Mouse (Mus musculus): Measurements from ENCODE around the gene Ell. TPM values are rescaled to one million over a fixed set of nuclear protein-coding genes. Genes with fewer than 3 reads are reported as not detected.
A peak's percentile ranks its signal among the peaks of the same experiment; 100 is the strongest.

Ell gene
- polyA plus RNA-seq, 1 experiment from 2014 or later: 11.6 TPM

- 6% methylated on average over 82 of the region's 82 CpGs for WGBS
- ATAC-seq (ENCODE audit: extremely low read depth, insufficient number of reproducible peaks, low FRiP score, low TSS enrichment): no peak
- H3K36me3 ChIP-seq: peaks cover 54% of the 10 kb centered on the region
- no peaks in the 10 kb centered on the region for H3K9me3 ChIP-seq
- no peaks in the 10 kb centered on the region; the same call in 1 of the 2 replicates for H3K27me3 ChIP-seq (replicated peaks)
- H3K4me3 ChIP-seq: peak overlapping the region; percentile 75
- peak overlapping the region; percentile 87 for H3K9ac ChIP-seq
- H3K4me1 ChIP-seq: peaks cover 77% of the 10 kb centered on the region
- peak overlapping the region; percentile 93 for H3K27ac ChIP-seq (replicated peaks)
- H3K4me2 ChIP-seq: peak overlapping the region; percentile 97
Observed at GRCm38 (mm10) chr8:70594621-70595564, 55.6 kb downstream of the Ell start.

- no peaks in the 10 kb centered on the region; the same call in 1 of the 2 replicates for H3K27me3 ChIP-seq (replicated peaks)
- no peak overlapping the region for H3K27ac ChIP-seq (replicated peaks)
- peak overlapping the region; percentile 75 for H3K4me3 ChIP-seq
- WGBS: 91% methylated on average over 12 of the region's 12 CpGs
- H3K9me3 ChIP-seq: no peaks in the 10 kb centered on the region
- H3K9ac ChIP-seq: peak overlapping the region; percentile 87; the same call in 1 of the 2 replicates
- H3K4me1 ChIP-seq: peaks cover 86% of the 10 kb centered on the region
- peaks cover 46% of the 10 kb centered on the region for H3K36me3 ChIP-seq
- no peak for ATAC-seq (ENCODE audit: extremely low read depth, insufficient number of reproducible peaks, low FRiP score, low TSS enrichment)
- H3K4me2 ChIP-seq: peak overlapping the region; percentile 97
Observed at GRCm38 (mm10) chr8:70595811-70596210, 56.6 kb downstream of the Ell start.

GRCm38 (mm10) chr8:70596216-70596615 is 57.0 kb downstream of the Ell start:
- no peak overlapping the region for H3K9ac ChIP-seq
- no peaks in the 10 kb centered on the region for H3K9me3 ChIP-seq
- H3K4me3 ChIP-seq: no peak overlapping the region
- 93% methylated on average over 18 of the region's 18 CpGs for WGBS
- no peak overlapping the region for H3K27ac ChIP-seq (replicated peaks)
- peaks cover 42% of the 10 kb centered on the region for H3K36me3 ChIP-seq
- ATAC-seq (ENCODE audit: extremely low read depth, insufficient number of reproducible peaks, low FRiP score, low TSS enrichment): no peak
- 0 out of 2 replicates have a peak overlapping the region, but pooled peaks have one; percentile 97 for H3K4me2 ChIP-seq
- H3K4me1 ChIP-seq: peaks cover 89% of the 10 kb centered on the region
- no peaks in the 10 kb centered on the region; the same call in 1 of the 2 replicates for H3K27me3 ChIP-seq (replicated peaks)

- Histone ChIP-seq H3K4me1 (peaks cover 88% of the 10 kb centered on the region), H3K4me2 (peak overlapping the region; percentile 76), H3K9me3 (no peaks in the 10 kb centered on the region), H3K27ac (replicated peaks) (no peak overlapping the region), H3K4me3 (peak overlapping the region; percentile 62), H3K9ac (peak overlapping the region; percentile 87; the same call in 1 of the 2 replicates), H3K36me3 (peaks cover 38% of the 10 kb centered on the region), H3K27me3 (replicated peaks) (no peaks in the 10 kb centered on the region; the same call in 1 of the 2 replicates)
- WGBS: 87% methylated on average over 17 of the region's 17 CpGs
- no peak for ATAC-seq (ENCODE audit: extremely low read depth, insufficient number of reproducible peaks, low FRiP score, low TSS enrichment)
Observed at GRCm38 (mm10) chr8:70596775-70597416, 57.6 kb downstream of the Ell start.

- ATAC-seq (ENCODE audit: extremely low read depth, insufficient number of reproducible peaks, low FRiP score, low TSS enrichment): no peak
- Histone ChIP-seq H3K4me3 (peak overlapping the region; percentile 62), H3K9ac (peak overlapping the region; percentile 87), H3K4me2 (peak overlapping the region; percentile 76), H3K36me3 (peaks cover 43% of the 10 kb centered on the region), H3K4me1 (peaks cover 83% of the 10 kb centered on the region), H3K9me3 (no peaks in the 10 kb centered on the region), H3K27ac (replicated peaks) (peak overlapping the region; percentile 38), H3K27me3 (replicated peaks) (no peaks in the 10 kb centered on the region; the same call in 1 of the 2 replicates)
- 12% methylated on average over 68 of the region's 68 CpGs for WGBS
Observed at GRCm38 (mm10) chr8:70597417-70598272, 58.4 kb downstream of the Ell start.

- H3K9ac ChIP-seq: peak overlapping the region; percentile 87
- 5% methylated on average over 29 of the region's 29 CpGs for WGBS
- H3K27ac ChIP-seq (replicated peaks): peak overlapping the region; percentile 38
- ATAC-seq (ENCODE audit: extremely low read depth, insufficient number of reproducible peaks, low FRiP score, low TSS enrichment): no peak
- H3K27me3 ChIP-seq (replicated peaks): no peaks in the 10 kb centered on the region; the same call in 1 of the 2 replicates
- peaks cover 77% of the 10 kb centered on the region for H3K4me1 ChIP-seq
- peak overlapping the region; percentile 76 for H3K4me2 ChIP-seq
- H3K36me3 ChIP-seq: peaks cover 49% of the 10 kb centered on the region
- peak overlapping the region; percentile 62 for H3K4me3 ChIP-seq
- H3K9me3 ChIP-seq: no peaks in the 10 kb centered on the region
Observed at GRCm38 (mm10) chr8:70598283-70598682, 59.0 kb downstream of the Ell start.

- Histone ChIP-seq H3K9ac (peak overlapping the region; percentile 87), H3K36me3 (peaks cover 53% of the 10 kb centered on the region), H3K4me1 (peaks cover 73% of the 10 kb centered on the region), H3K27ac (replicated peaks) (0 out of 2 replicates have a peak overlapping the region, but pooled peaks have one; percentile 17), H3K4me3 (peak overlapping the region; percentile 62), H3K27me3 (replicated peaks) (no peaks in the 10 kb centered on the region; the same call in 1 of the 2 replicates), H3K4me2 (peak overlapping the region; percentile 76), H3K9me3 (no peaks in the 10 kb centered on the region)
- no peak for ATAC-seq (ENCODE audit: extremely low read depth, insufficient number of reproducible peaks, low FRiP score, low TSS enrichment)
- 24% methylated on average over 10 of the region's 10 CpGs for WGBS
Observed at GRCm38 (mm10) chr8:70598722-70599121, 59.5 kb downstream of the Ell start.

GRCm38 (mm10) chr8:70599507-70600290 is 60.4 kb downstream of the Ell start:
- H3K4me1 ChIP-seq: peaks cover 70% of the 10 kb centered on the region
- no peak overlapping the region for H3K4me3 ChIP-seq
- no peaks in the 10 kb centered on the region; the same call in 1 of the 2 replicates for H3K27me3 ChIP-seq (replicated peaks)
- H3K9me3 ChIP-seq: no peaks in the 10 kb centered on the region
- H3K36me3 ChIP-seq: peaks cover 54% of the 10 kb centered on the region
- no peak overlapping the region for H3K27ac ChIP-seq (replicated peaks)
- WGBS: 82% methylated on average over 12 of the region's 12 CpGs
- no peak overlapping the region for H3K4me2 ChIP-seq
- no peak overlapping the region for H3K9ac ChIP-seq
- ATAC-seq (ENCODE audit: extremely low read depth, insufficient number of reproducible peaks, low FRiP score, low TSS enrichment): no peak

- peak overlapping the region; percentile 71 for H3K27ac ChIP-seq (replicated peaks)
- H3K27me3 ChIP-seq (replicated peaks): no peaks in the 10 kb centered on the region; the same call in 1 of the 2 replicates
- peaks cover 49% of the 10 kb centered on the region for H3K36me3 ChIP-seq
- no peak for ATAC-seq (ENCODE audit: extremely low read depth, insufficient number of reproducible peaks, low FRiP score, low TSS enrichment)
- H3K4me2 ChIP-seq: peak overlapping the region; percentile 65
- peak overlapping the region; percentile 30 for H3K4me3 ChIP-seq
- peak overlapping the region; percentile 64 for H3K9ac ChIP-seq
- WGBS: 20% methylated on average over 10 of the region's 10 CpGs
- peaks cover 60% of the 10 kb centered on the region for H3K4me1 ChIP-seq
- H3K9me3 ChIP-seq: no peaks in the 10 kb centered on the region
Observed at GRCm38 (mm10) chr8:70600473-70601270, 61.4 kb downstream of the Ell start.
